Mouse (Mus musculus) ES-Bruce4 (cell line): Measurements from ENCODE around the gene Fam102a. TPM values are rescaled to one million over a fixed set of nuclear protein-coding genes. Genes with fewer than 3 reads are reported as not detected.
A peak's percentile ranks its signal among the peaks of the same experiment; 100 is the strongest.

Experiments
- H3K27ac ChIP-seq: 2 replicates; pipeline ENCODE4 v1.5.1; 2012; ENCODE audit warnings: low read length, inconsistent platforms; ENCODE audit not compliant: insufficient read depth
- H3K27me3 ChIP-seq: 2 replicates; pipeline ENCODE4 v1.6.1; 2012; ENCODE audit warnings: mild to moderate bottlenecking, low read length, inconsistent platforms; ENCODE audit not compliant: control insufficient read depth, poor library complexity, insufficient read depth, severe bottlenecking
- H3K36me3 ChIP-seq: 2 replicates; pipeline ENCODE4 v1.6.1; 2012; ENCODE audit warnings: inconsistent platforms, mild to moderate bottlenecking, low read length, moderate library complexity; ENCODE audit not compliant: control insufficient read depth, poor library complexity, insufficient read depth, severe bottlenecking
- H3K4me1 ChIP-seq: one replicate; pipeline ENCODE4 v1.8.1; 2011; ENCODE audit warnings: low read length; ENCODE audit not compliant: control insufficient read depth, insufficient read depth
- H3K4me3 ChIP-seq: 2 replicates; pipeline ENCODE4 v1.5.1; 2011; ENCODE audit warnings: low read depth, mild to moderate bottlenecking, low read length
- H3K9ac ChIP-seq: 2 replicates; pipeline ENCODE4 v1.6.1; 2012; ENCODE audit warnings: low read depth, mild to moderate bottlenecking, inconsistent platforms; ENCODE audit not compliant: poor library complexity, severe bottlenecking
- H3K9me3 ChIP-seq: replicated peaks from 2 replicates; pipeline ENCODE4 v1.6.1; 2012; ENCODE audit warnings: mild to moderate bottlenecking, low read length, inconsistent platforms; ENCODE audit not compliant: control insufficient read depth, poor library complexity, insufficient read depth, severe bottlenecking
- CTCF ChIP-seq: IDR thresholded peaks from one replicate; pipeline ENCODE4 v1.8.1; 2011; ENCODE audit warnings: low read depth, low read length
- EP300 ChIP-seq: IDR thresholded peaks from 2 replicates; pipeline ENCODE4 v1.6.1; 2011; ENCODE audit warnings: low read depth, low read length; ENCODE audit not compliant: insufficient read depth
- POLR2A ChIP-seq: IDR thresholded peaks from one replicate; pipeline ENCODE4 v1.8.1; 2011; ENCODE audit warnings: low read length; ENCODE audit not compliant: insufficient read depth
- polyA plus RNA-seq: library from polyadenylated mRNA; stranded (reverse); fragments of >200 nt; gene quantifications from 2 replicates; pipeline ENCODE4 v1.2.4, GENCODE M21; 2011; ENCODE audit warnings: low read depth; ENCODE audit not compliant: missing spikeins, insufficient read depth, insufficient read length

Fam102a gene
- polyA plus RNA-seq, 1 experiment, result 12.2 TPM

GRCm38 (mm10) chr2:32586871-32587351, 51.8 kb downstream of the Fam102a start, which contains the start of gene St6galnac4:
Gene St6galnac4 (plus strand): TSS chr2:32587095.
- TF ChIP-seq POLR2A, result no peak
- TF ChIP-seq CTCF, result peak; percentile 18
- no peak for TF ChIP-seq EP300
- peaks cover 2% of the 10 kb centered on the region for H3K4me1 ChIP-seq
- H3K9me3 ChIP-seq, result no peaks in the 10 kb centered on the region
- peak within 1 kb of the TSS; percentile 72 for H3K4me3 ChIP-seq
- no peaks in the 10 kb centered on the region for H3K36me3 ChIP-seq
- H3K9ac ChIP-seq, result peak within 1 kb of the TSS; percentile 58
- peak within 1 kb of the TSS; percentile 9; the same call in 1 of the 2 replicates for H3K27ac ChIP-seq
- no peaks in the 10 kb centered on the region for H3K27me3 ChIP-seq

GRCm38 (mm10) chr2:32587731-32588321, 52.7 kb downstream of the Fam102a start:
- Histone ChIP-seq H3K36me3 (no peaks in the 10 kb centered on the region), H3K9ac (peak overlapping the region; percentile 58), H3K4me3 (peak overlapping the region; percentile 72), H3K27me3 (no peaks in the 10 kb centered on the region), H3K9me3 (no peaks in the 10 kb centered on the region), H3K27ac (no peak overlapping the region), H3K4me1 (peaks cover 2% of the 10 kb centered on the region)
- TF ChIP-seq POLR2A, result no peak
- no peak for TF ChIP-seq EP300
- no peak for TF ChIP-seq CTCF

GRCm38 (mm10) chr2:32589213-32589795, 54.2 kb downstream of the Fam102a start:
- Histone ChIP-seq H3K27me3 (no peaks in the 10 kb centered on the region), H3K36me3 (no peaks in the 10 kb centered on the region), H3K9me3 (no peaks in the 10 kb centered on the region), H3K4me1 (peaks cover 2% of the 10 kb centered on the region), H3K9ac (no peak overlapping the region), H3K4me3 (peak overlapping the region; percentile 25; the same call in 1 of the 2 replicates), H3K27ac (no peak overlapping the region)
- TF ChIP-seq EP300, result no peak
- TF ChIP-seq CTCF, result no peak
- TF ChIP-seq POLR2A, result no peak

- no peak for TF ChIP-seq CTCF
- TF ChIP-seq EP300, result no peak
- no peak for TF ChIP-seq POLR2A
- H3K4me3 ChIP-seq, result no peak overlapping the region
- H3K4me1 ChIP-seq, result peaks cover 2% of the 10 kb centered on the region
- no peaks in the 10 kb centered on the region for H3K9me3 ChIP-seq
- no peaks in the 10 kb centered on the region for H3K27me3 ChIP-seq
- H3K27ac ChIP-seq, result no peak overlapping the region
- H3K36me3 ChIP-seq, result no peaks in the 10 kb centered on the region
- no peak overlapping the region for H3K9ac ChIP-seq
These were observed 55.1 kb downstream of the Fam102a start for GRCm38 (mm10) chr2:32590224-32590623.

GRCm38 (mm10) chr2:32591249-32591648, 56.1 kb downstream of the Fam102a start:
- Histone ChIP-seq H3K4me1 (peaks cover 1% of the 10 kb centered on the region), H3K27ac (no peak overlapping the region), H3K27me3 (no peaks in the 10 kb centered on the region), H3K36me3 (no peaks in the 10 kb centered on the region), H3K9ac (no peak overlapping the region), H3K9me3 (no peaks in the 10 kb centered on the region), H3K4me3 (no peak overlapping the region)
- no peak for TF ChIP-seq CTCF
- TF ChIP-seq POLR2A, result no peak
- TF ChIP-seq EP300, result no peak

DNA sequence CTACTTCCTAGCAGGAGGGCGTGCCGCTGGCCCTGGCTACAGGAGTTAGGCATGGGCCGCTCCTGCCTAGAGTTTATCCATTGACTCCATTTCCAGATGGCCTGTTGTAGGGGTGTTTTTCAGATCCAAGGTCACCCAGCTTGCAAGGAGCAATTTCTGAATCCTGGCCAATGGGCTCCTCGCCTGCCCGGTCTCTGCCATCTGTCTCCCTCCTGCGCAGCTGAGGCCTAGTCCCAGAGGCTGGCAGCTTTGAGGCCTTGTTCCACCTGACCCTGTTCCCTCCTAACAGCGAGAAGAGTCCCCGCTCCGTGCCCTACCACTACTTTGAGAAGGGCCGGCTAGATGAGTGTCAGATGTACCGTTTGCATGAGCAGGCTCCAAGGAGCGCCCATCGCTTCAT, 61.6 kb downstream of the Fam102a start:
- no peaks in the 10 kb centered on the region for H3K36me3 ChIP-seq
- H3K9ac ChIP-seq, result no peak overlapping the region
- TF ChIP-seq EP300, result no peak
- TF ChIP-seq POLR2A, result no peak
- no peak for TF ChIP-seq CTCF
- H3K27me3 ChIP-seq, result no peaks in the 10 kb centered on the region
- H3K4me3 ChIP-seq, result no peak overlapping the region
- no peaks in the 10 kb centered on the region for H3K9me3 ChIP-seq
- H3K27ac ChIP-seq, result no peak overlapping the region
- peaks cover 2% of the 10 kb centered on the region for H3K4me1 ChIP-seq
